ENCODE assay signal across 14 mouse cellular contexts in genomic region chr10:14009721-14010120, GRCm38 (mm10).
"Had no signal": no experiment of that assay in that cellular context is flagged by ENCODE, and none has a peak within 500 bp of the region (broad histone marks: within the 10 kb centered on the region; RNA-seq: fewer than 3 reads in every experiment).

No protein-coding gene starts in this region.

- H3K4me2 ChIP-seq: limb, embryonic 15.5 days; liver, embryonic 12.5 days; lung, embryonic 14.5 days; neural tube, embryonic 12.5 days had no signal

- H3K9me3 ChIP-seq: limb, embryonic 15.5 days; liver, embryonic 12.5 days; midbrain, embryonic 10.5 days; neural tube, embryonic 12.5 days had no signal

- H3K4me1 ChIP-seq: limb, embryonic 15.5 days had no signal

- H3K36me3 ChIP-seq: limb, embryonic 15.5 days; liver, embryonic 12.5 days; midbrain, embryonic 10.5 days; neural tube, embryonic 12.5 days had no signal

- H3K27ac ChIP-seq: limb, embryonic 15.5 days; liver, embryonic 12.5 days; midbrain, embryonic 10.5 days; neural tube, embryonic 12.5 days had no signal

- H3K27me3 ChIP-seq: limb, embryonic 15.5 days; liver, embryonic 12.5 days; neural tube, embryonic 12.5 days had no signal

- H3K9ac ChIP-seq: limb, embryonic 15.5 days; liver, embryonic 12.5 days; lung, embryonic 14.5 days; neural tube, embryonic 12.5 days had no signal

- H3K4me3 ChIP-seq: limb, embryonic 15.5 days; liver, embryonic 12.5 days; midbrain, embryonic 10.5 days; neural tube, embryonic 12.5 days had no signal

- ATAC-seq: liver, embryonic 12.5 days had no signal

- DNase-seq: kidney, postnatal 36 days; layer of hippocampus, adult 9-11 months; layer of hippocampus, postnatal 36 days; lung, embryonic 14.5 days; lung, postnatal 10 days; lung, postnatal 4 days; midbrain, embryonic 14.5 days; spleen, adult 18-20 months; thymus, adult 18-20 months; thymus, postnatal 14 days had no signal
